Mouse (Mus musculus): ENCODE measurements around the gene Gm572. TPM values are rescaled to one million over a fixed set of nuclear protein-coding genes. Genes with fewer than 3 reads are reported as not detected.

Gene Gm572
- polyA plus RNA-seq (2012; rRNA removed): 0.10 and 0.17 TPM in 2 replicates

DNA sequence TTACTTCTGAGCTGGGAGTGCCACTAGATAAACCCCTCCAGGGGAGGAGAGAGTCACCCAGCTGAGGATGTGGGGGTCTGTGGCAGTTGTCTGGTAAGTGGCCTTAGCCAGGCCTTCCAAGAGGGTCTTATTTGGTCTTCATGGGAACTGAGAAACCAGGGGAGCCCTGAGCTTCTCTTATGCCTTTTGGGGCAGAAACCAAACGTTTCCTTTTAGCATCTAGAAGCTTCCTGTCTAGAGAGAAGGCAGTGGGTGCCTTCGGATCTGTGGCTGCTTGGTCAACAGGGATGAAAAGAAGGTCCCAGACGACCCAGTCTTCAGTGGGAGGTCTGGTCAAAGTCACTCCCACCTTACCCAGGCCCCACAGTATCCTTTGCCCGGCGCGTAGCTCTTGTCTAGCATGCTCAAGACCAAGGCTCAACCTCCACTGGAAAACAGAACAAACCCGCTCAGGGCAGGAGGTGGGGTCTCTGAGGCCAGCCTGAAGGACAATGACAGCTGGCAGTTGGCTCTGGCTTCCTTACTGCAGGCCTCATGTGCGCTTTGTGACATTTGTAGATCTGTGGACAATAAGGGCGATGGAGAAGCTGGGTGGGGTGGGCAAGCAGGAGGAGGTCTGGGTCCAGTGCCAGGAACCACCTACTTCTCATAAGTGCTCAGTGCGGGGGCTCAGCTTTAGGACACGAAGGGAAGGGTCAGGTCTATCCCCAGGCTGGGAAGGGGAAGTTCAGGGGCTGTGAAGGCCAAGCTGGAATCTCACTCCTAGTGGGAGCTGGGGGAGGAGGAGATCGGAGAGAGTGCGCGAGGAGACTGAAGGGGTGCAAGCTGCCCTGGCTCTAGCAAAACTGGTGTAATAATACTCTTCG, at the start of gene Gm572:
Gene Gm572 (plus strand): TSS at position 27 of the 866 bp plus-strand sequence.
- TF ChIP-seq POLR2A (IDR thresholded peaks at IDR 0.05; ENCODE audit: control insufficient read depth, low read depth, low read length) (no peak), CTCF (IDR thresholded peaks at IDR 0.05; ENCODE audit: control insufficient read depth, insufficient read depth, insufficient replicate concordance, low read depth, low read length) (no peak)
- Histone ChIP-seq H3K36me3 (ENCODE audit: control insufficient read depth, insufficient read depth, low read length) (no peaks in the 10 kb centered on the region), H3K4me3 (ENCODE audit: control insufficient read depth, low read depth, low read length) (no peak within 1 kb of the TSS), H3K27ac (ENCODE audit: control insufficient read depth, insufficient read depth, low read depth, low read length) (no peak within 1 kb of the TSS), H3K4me1 (ENCODE audit: control insufficient read depth, insufficient read depth, low read length) (peaks cover 4% of the 10 kb centered on the region), H3K27me3 (ENCODE audit: control insufficient read depth, insufficient read depth, low read length) (no peaks in the 10 kb centered on the region)

DNA sequence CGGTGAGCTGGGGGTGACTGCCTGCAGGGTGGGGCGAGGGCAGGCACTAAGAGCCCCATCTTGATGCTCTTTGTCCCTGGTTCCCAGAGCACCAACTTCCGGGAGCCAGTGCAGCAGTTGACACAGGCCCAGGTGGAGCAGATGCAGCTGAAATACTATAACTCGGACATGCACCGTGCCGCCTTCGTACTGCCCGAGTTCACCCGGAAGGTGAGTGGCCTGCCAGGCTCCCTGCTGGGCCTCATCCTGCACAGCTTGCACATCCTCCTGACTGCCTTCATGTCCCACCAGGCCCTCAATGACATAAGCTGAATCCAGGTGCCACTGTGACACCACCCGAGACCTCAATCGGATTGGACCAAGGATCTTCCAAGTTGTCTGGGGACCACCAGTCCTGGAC, 49.1 kb upstream of the Gm572 start:
- no peaks in the 10 kb centered on the region for H3K36me3 ChIP-seq (ENCODE audit: control insufficient read depth, insufficient read depth, low read length)
- no peaks in the 10 kb centered on the region for H3K27me3 ChIP-seq (ENCODE audit: control insufficient read depth, insufficient read depth, low read length)
- no peak overlapping the region for H3K4me3 ChIP-seq (ENCODE audit: control insufficient read depth, low read depth, low read length)
- H3K4me1 ChIP-seq (ENCODE audit: control insufficient read depth, insufficient read depth, low read length): peaks cover 11% of the 10 kb centered on the region
- no peak overlapping the region for H3K27ac ChIP-seq (ENCODE audit: control insufficient read depth, insufficient read depth, low read depth, low read length)
- TF ChIP-seq CTCF (IDR thresholded peaks at IDR 0.05; ENCODE audit: control insufficient read depth, insufficient read depth, insufficient replicate concordance, low read depth, low read length): no peak
- no peak for TF ChIP-seq POLR2A (IDR thresholded peaks at IDR 0.05; ENCODE audit: control insufficient read depth, low read depth, low read length)

DNA sequence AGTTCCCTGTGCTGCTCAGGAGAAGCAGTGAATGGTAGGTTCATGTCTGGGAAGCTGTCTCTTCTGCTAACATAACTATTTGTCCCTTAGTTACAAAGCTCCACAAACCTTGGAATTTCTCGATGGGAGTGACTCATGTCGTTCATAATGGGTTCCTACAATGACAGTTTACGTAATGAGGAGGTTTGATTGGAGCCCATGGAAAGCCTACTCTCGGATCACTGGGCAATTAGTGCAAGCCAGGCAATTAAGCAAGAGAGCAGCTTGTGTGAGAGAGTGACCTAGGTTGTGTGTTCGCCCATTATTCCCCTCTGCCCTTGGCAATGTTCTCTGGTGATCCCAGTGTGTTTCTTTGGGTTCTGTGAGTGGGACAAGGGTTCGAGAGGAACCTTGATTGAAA, 47.2 kb upstream of the Gm572 start:
- TF ChIP-seq POLR2A (IDR thresholded peaks at IDR 0.05; ENCODE audit: control insufficient read depth, low read depth, low read length) (no peak), CTCF (IDR thresholded peaks at IDR 0.05; ENCODE audit: control insufficient read depth, insufficient read depth, insufficient replicate concordance, low read depth, low read length) (no peak)
- Histone ChIP-seq H3K36me3 (ENCODE audit: control insufficient read depth, insufficient read depth, low read length) (no peaks in the 10 kb centered on the region), H3K4me3 (ENCODE audit: control insufficient read depth, low read depth, low read length) (no peak overlapping the region), H3K27me3 (ENCODE audit: control insufficient read depth, insufficient read depth, low read length) (no peaks in the 10 kb centered on the region), H3K4me1 (ENCODE audit: control insufficient read depth, insufficient read depth, low read length) (peaks cover 7% of the 10 kb centered on the region), H3K27ac (ENCODE audit: control insufficient read depth, insufficient read depth, low read depth, low read length) (no peak overlapping the region)

DNA sequence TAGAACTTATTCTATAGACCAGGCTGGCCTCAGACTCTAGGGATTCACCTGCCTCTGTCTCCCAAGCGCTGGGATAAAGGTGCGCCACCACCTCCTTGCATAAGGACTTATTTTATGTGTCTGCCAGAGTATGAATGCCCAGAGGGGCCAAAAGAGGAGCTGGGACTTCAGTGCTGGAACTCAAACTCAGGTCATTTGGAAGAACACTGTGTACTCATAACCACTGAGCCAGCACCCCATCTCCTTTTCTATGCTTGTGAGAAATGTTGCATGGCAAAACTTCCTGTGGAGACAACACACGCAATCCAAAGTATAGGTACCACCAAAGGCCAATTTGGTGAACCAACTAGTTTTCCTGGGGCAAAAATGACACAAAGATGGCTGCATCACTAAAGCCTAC, 46.4 kb upstream of the Gm572 start:
- H3K4me1 ChIP-seq (ENCODE audit: control insufficient read depth, insufficient read depth, low read length): peaks cover 6% of the 10 kb centered on the region
- no peak for TF ChIP-seq POLR2A (IDR thresholded peaks at IDR 0.05; ENCODE audit: control insufficient read depth, low read depth, low read length)
- no peak for TF ChIP-seq CTCF (IDR thresholded peaks at IDR 0.05; ENCODE audit: control insufficient read depth, insufficient read depth, insufficient replicate concordance, low read depth, low read length)
- no peaks in the 10 kb centered on the region for H3K36me3 ChIP-seq (ENCODE audit: control insufficient read depth, insufficient read depth, low read length)
- no peak overlapping the region for H3K4me3 ChIP-seq (ENCODE audit: control insufficient read depth, low read depth, low read length)
- no peak overlapping the region for H3K27ac ChIP-seq (ENCODE audit: control insufficient read depth, insufficient read depth, low read depth, low read length)
- H3K27me3 ChIP-seq (ENCODE audit: control insufficient read depth, insufficient read depth, low read length): no peaks in the 10 kb centered on the region

DNA sequence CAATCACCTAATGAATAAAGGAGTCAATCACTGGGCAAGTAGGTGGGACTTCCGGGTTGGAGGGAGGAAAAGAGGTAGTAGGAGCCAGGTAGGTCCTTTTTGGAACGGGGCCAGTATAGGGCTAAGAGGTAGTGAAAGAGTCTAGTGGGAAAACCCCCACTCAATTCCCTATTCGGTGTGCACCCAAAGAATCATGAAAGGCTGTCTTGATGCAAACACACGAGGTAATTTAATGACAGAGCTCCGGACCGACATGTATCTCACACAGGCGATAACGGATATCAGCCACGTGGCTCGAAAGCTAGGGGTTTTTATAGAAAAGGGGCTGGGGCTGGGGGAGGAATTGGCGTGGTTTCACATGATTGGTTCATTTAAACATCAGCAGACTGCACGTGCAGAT, 44.3 kb upstream of the Gm572 start:
- TF ChIP-seq CTCF (IDR thresholded peaks at IDR 0.05; ENCODE audit: control insufficient read depth, insufficient read depth, insufficient replicate concordance, low read depth, low read length) (no peak), POLR2A (IDR thresholded peaks at IDR 0.05; ENCODE audit: control insufficient read depth, low read depth, low read length) (no peak)
- Histone ChIP-seq H3K4me3 (ENCODE audit: control insufficient read depth, low read depth, low read length) (no peak overlapping the region), H3K4me1 (ENCODE audit: control insufficient read depth, insufficient read depth, low read length) (no peaks in the 10 kb centered on the region), H3K36me3 (ENCODE audit: control insufficient read depth, insufficient read depth, low read length) (no peaks in the 10 kb centered on the region), H3K27ac (ENCODE audit: control insufficient read depth, insufficient read depth, low read depth, low read length) (no peak overlapping the region), H3K27me3 (ENCODE audit: control insufficient read depth, insufficient read depth, low read length) (no peaks in the 10 kb centered on the region)

DNA sequence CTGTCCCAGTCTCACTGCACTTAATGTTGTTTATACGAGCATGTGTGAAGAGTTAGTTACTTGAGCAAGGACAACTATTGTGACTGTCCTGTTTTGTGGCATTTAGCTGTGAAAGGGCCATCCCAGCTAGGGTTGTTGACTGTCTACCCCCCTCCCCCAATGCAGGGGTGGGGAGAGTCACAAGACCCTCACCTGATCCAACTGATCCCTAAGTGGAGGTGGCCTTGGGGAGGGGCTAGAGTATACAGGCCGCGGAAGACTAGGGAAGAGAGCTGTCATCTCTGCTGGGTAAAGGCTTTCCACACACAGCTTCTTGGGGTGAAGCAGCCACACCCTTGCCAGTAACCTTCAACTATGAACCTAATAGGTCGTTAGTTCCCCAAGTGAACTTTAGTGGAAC, 42.8 kb upstream of the Gm572 start:
- Histone ChIP-seq H3K4me1 (ENCODE audit: control insufficient read depth, insufficient read depth, low read length) (no peaks in the 10 kb centered on the region), H3K27me3 (ENCODE audit: control insufficient read depth, insufficient read depth, low read length) (no peaks in the 10 kb centered on the region), H3K36me3 (ENCODE audit: control insufficient read depth, insufficient read depth, low read length) (no peaks in the 10 kb centered on the region), H3K27ac (ENCODE audit: control insufficient read depth, insufficient read depth, low read depth, low read length) (no peak overlapping the region), H3K4me3 (ENCODE audit: control insufficient read depth, low read depth, low read length) (no peak overlapping the region)
- TF ChIP-seq CTCF (IDR thresholded peaks at IDR 0.05; ENCODE audit: control insufficient read depth, insufficient read depth, insufficient replicate concordance, low read depth, low read length) (no peak), POLR2A (IDR thresholded peaks at IDR 0.05; ENCODE audit: control insufficient read depth, low read depth, low read length) (no peak)

DNA sequence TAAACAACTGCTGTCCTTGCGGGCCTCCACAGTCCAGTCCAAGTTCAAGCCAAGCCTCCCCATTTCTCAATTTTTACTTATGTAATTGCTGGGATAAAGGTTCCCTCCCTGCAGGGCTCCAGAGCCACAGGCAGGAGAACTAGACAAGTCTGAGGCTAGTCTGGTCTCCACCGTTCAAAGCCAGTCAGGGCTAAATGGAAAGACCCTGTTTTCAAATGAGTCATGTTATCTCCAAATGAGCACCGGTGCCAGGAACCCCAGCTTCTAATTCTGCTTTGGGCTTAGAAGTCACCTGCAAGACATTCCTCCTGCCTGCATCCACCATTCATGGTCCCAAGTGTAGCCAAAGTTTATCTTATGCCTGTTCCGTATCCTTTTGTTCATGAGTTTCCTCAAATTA, 41.2 kb upstream of the Gm572 start:
- Histone ChIP-seq H3K4me3 (ENCODE audit: control insufficient read depth, low read depth, low read length) (no peak overlapping the region), H3K27me3 (ENCODE audit: control insufficient read depth, insufficient read depth, low read length) (no peaks in the 10 kb centered on the region), H3K27ac (ENCODE audit: control insufficient read depth, insufficient read depth, low read depth, low read length) (no peak overlapping the region), H3K4me1 (ENCODE audit: control insufficient read depth, insufficient read depth, low read length) (no peaks in the 10 kb centered on the region), H3K36me3 (ENCODE audit: control insufficient read depth, insufficient read depth, low read length) (no peaks in the 10 kb centered on the region)
- no peak for TF ChIP-seq CTCF (IDR thresholded peaks at IDR 0.05; ENCODE audit: control insufficient read depth, insufficient read depth, insufficient replicate concordance, low read depth, low read length)
- TF ChIP-seq POLR2A (IDR thresholded peaks at IDR 0.05; ENCODE audit: control insufficient read depth, low read depth, low read length): no peak

Measured in testis, adult 2 months (tissue).